Mouse (Mus musculus) heart, adult 2 months (tissue): Measurements from ENCODE around the gene Crabp1. TPM values are rescaled to one million over a fixed set of nuclear protein-coding genes. Genes with fewer than 3 reads are reported as not detected.

Experiments
- DNase-seq, 2 experiments: peaks; one replicate each; pipeline ENCODE4 v3.0.0; 2021
- H3K27ac ChIP-seq: fragments of 200-600 bp; 2 replicates; pipeline ENCODE4 v1.8.1; 2022
- H3K27me3 ChIP-seq: fragments of 200-500 bp; 2 replicates; pipeline ENCODE4 v1.6.1; 2012; ENCODE audit warnings: mild to moderate bottlenecking, low read length, inconsistent platforms, mixed read lengths; ENCODE audit not compliant: control insufficient read depth, insufficient read depth
- H3K36me3 ChIP-seq: fragments of 200-500 bp; 2 replicates; pipeline ENCODE4 v1.6.1; 2012; ENCODE audit warnings: low read length, inconsistent platforms; ENCODE audit not compliant: control insufficient read depth, insufficient read depth
- H3K4me1 ChIP-seq: fragments of 200-500 bp; 2 replicates; pipeline ENCODE4 v1.6.1; 2011; ENCODE audit warnings: low read length; ENCODE audit not compliant: control insufficient read depth, insufficient read depth
- H3K4me3 ChIP-seq: fragments of 200-600 bp; 2 replicates; pipeline ENCODE4 v1.8.1; 2022
- H3K79me2 ChIP-seq: fragments of 200-500 bp; replicated peaks from 2 replicates; pipeline ENCODE4 v1.6.1; 2012; ENCODE audit warnings: mild to moderate bottlenecking, inconsistent platforms, low read length, moderate library complexity, mixed read lengths; ENCODE audit not compliant: control insufficient read depth, insufficient read depth
- H3K9ac ChIP-seq: fragments of 200-500 bp; 2 replicates; pipeline ENCODE4 v1.6.1; 2012; ENCODE audit warnings: low read depth, mild to moderate bottlenecking, control low read depth, inconsistent platforms, low read length, mixed read lengths
- CTCF ChIP-seq: fragments of 200-600 bp; IDR thresholded peaks from 2 replicates; pipeline ENCODE4 v1.8.1; 2022; ENCODE audit warnings: antibody characterized with exemption, mild to moderate bottlenecking, moderate library complexity
- EP300 ChIP-seq: fragments of 200-500 bp; IDR thresholded peaks from 2 replicates; pipeline ENCODE4 v1.6.1; 2011; ENCODE audit warnings: low read depth, low read length, control low read depth; ENCODE audit not compliant: insufficient read depth
- POLR2A ChIP-seq: fragments of 200-500 bp; IDR thresholded peaks from 2 replicates; pipeline ENCODE4 v1.6.1; 2011; ENCODE audit warnings: mild to moderate bottlenecking, low read depth, low read length, control low read depth; ENCODE audit not compliant: insufficient read depth
- WGBS: fragments of 180-500 bp; shearing (Covaris S2); methylation state at CpG from one replicate; pipeline ENCODE4 v1.1.7; 2018; 5-methylcytosine and 5-hydroxymethylcytosine counted together
- intact Hi-C: fragments of 180-260 bp; cut with DNase I; formaldehyde crosslinking; loops from one replicate; pipeline ENCODE4 v1.15.1; 2025
- polyA plus RNA-seq: library from polyadenylated mRNA; depleted of rRNA; stranded (reverse); fragments of >200 nt; gene quantifications from 2 replicates; pipeline ENCODE4 v1.2.3, GENCODE M21; 2012
- total RNA-seq, 2 experiments: library from RNA; stranded (reverse); gene quantifications; 2 replicates each; pipeline ENCODE4 v1.2.3; 2021

Gene Crabp1
- total and polyA plus RNA-seq, 3 experiments, result not detected

GRCm38 (mm10) chr9:54745740-54746370, 18.7 kb upstream of the Crabp1 start:
- no peak for DNase-seq
- Histone ChIP-seq H3K27ac (no peak overlapping the region), H3K4me3 (no peak overlapping the region), H3K9ac (no peak overlapping the region), H3K4me1 (no peaks in the 10 kb centered on the region), H3K79me2 (no peaks in the 10 kb centered on the region), H3K36me3 (no peaks in the 10 kb centered on the region), H3K27me3 (no peaks in the 10 kb centered on the region)
- WGBS, result 78% methylated on average over 13 of the region's 13 CpGs
- TF ChIP-seq CTCF (no peak), POLR2A (no peak), EP300 (no peak)
- intact Hi-C loops, result no loop called here

- intact Hi-C loops, result no loop called here
- Histone ChIP-seq H3K9ac (no peak overlapping the region), H3K27ac (no peak overlapping the region), H3K4me1 (no peaks in the 10 kb centered on the region), H3K4me3 (no peak overlapping the region), H3K79me2 (no peaks in the 10 kb centered on the region), H3K36me3 (no peaks in the 10 kb centered on the region), H3K27me3 (no peaks in the 10 kb centered on the region)
- DNase-seq, result no peak
- WGBS, result 70% methylated on average over 7 of the region's 7 CpGs
- TF ChIP-seq CTCF, result no peak
- TF ChIP-seq EP300, result no peak
- TF ChIP-seq POLR2A, result no peak
These were observed 14.2 kb upstream of the Crabp1 start for GRCm38 (mm10) chr9:54750215-54750981.

GRCm38 (mm10) chr9:54751684-54752083, 12.9 kb upstream of the Crabp1 start:
- intact Hi-C loops, result no loop called here
- H3K4me3 ChIP-seq, result no peak overlapping the region

GRCm38 (mm10) chr9:54752201-54752943, 12.2 kb upstream of the Crabp1 start:
- 53% methylated on average over 21 of the region's 21 CpGs for WGBS
- H3K27me3 ChIP-seq, result no peaks in the 10 kb centered on the region
- TF ChIP-seq EP300 (no peak), CTCF (no peak), POLR2A (no peak)
- no peak overlapping the region for H3K4me3 ChIP-seq
- no peaks in the 10 kb centered on the region for H3K4me1 ChIP-seq
- no peaks in the 10 kb centered on the region for H3K36me3 ChIP-seq
- no peak overlapping the region for H3K9ac ChIP-seq
- no peaks in the 10 kb centered on the region for H3K79me2 ChIP-seq
- no peak overlapping the region for H3K27ac ChIP-seq
- intact Hi-C loops, result no loop called here
- DNase-seq, result no peak

More at GRCm38 (mm10) chr9:54751684-54752083, 12.9 kb upstream of the Crabp1 start:
- H3K36me3 ChIP-seq, result no peaks in the 10 kb centered on the region
- no peak overlapping the region for H3K9ac ChIP-seq
- 89% methylated on average over 2 of the region's 2 CpGs for WGBS
- TF ChIP-seq POLR2A, result no peak
- TF ChIP-seq CTCF, result no peak
- no peak for TF ChIP-seq EP300
- H3K4me1 ChIP-seq, result no peaks in the 10 kb centered on the region
- H3K27ac ChIP-seq, result no peak overlapping the region
- H3K79me2 ChIP-seq, result no peaks in the 10 kb centered on the region
- H3K27me3 ChIP-seq, result no peaks in the 10 kb centered on the region
- no peak for DNase-seq

GRCm38 (mm10) chr9:54752944-54753295, 11.6 kb upstream of the Crabp1 start:
- no peaks in the 10 kb centered on the region for H3K36me3 ChIP-seq
- WGBS, result 82% methylated on average over 11 of the region's 11 CpGs

More at GRCm38 (mm10) chr9:54752944-54753295, 11.6 kb upstream of the Crabp1 start:
- no peaks in the 10 kb centered on the region for H3K4me1 ChIP-seq
- TF ChIP-seq EP300 (no peak), CTCF (no peak), POLR2A (no peak)
- no peak overlapping the region for H3K27ac ChIP-seq
- no peak for DNase-seq
- no peak overlapping the region for H3K9ac ChIP-seq
- intact Hi-C loops, result no loop called here
- H3K4me3 ChIP-seq, result no peak overlapping the region
- H3K27me3 ChIP-seq, result no peaks in the 10 kb centered on the region
- no peaks in the 10 kb centered on the region for H3K79me2 ChIP-seq
